Comparison of ENCODE assay signal across 9 mouse cellular contexts in genomic region chr4:130667686-130668085, GRCm38 (mm10). TPM values are rescaled to one million over a fixed set of nuclear protein-coding genes. Genes with fewer than 3 reads are reported as not detected.
DNase-seq lines count a peak whose midpoint lies in the region; ATAC-seq and TF ChIP-seq lines count a peak whose summit lies in the region.
"Had no signal": no experiment of that assay in that cellular context is flagged by ENCODE, and none has a peak within 500 bp of the region (broad histone marks: within the 10 kb centered on the region; RNA-seq: fewer than 3 reads in every experiment).

No protein-coding gene starts in this region.

- peaks cover 23% of the 10 kb centered on the region for H3K36me3 ChIP-seq in heart, embryonic 15.5 days
- H3K36me3 ChIP-seq in midbrain, embryonic 13.5 days, result peaks cover 35% of the 10 kb centered on the region
- H3K36me3 ChIP-seq in midbrain, embryonic 10.5 days, result peaks cover 64% of the 10 kb centered on the region
- H3K36me3 ChIP-seq in forebrain, embryonic 14.5 days (ENCODE audit: control insufficient read depth, insufficient read depth, low read length), result peaks cover 34% of the 10 kb centered on the region
- peaks cover 18% of the 10 kb centered on the region for H3K36me3 ChIP-seq in myocyte (ENCODE audit: control insufficient read depth, insufficient read depth)

- no peak for DNase-seq in heart, adult 9 months (ENCODE audit: low spot score in 2 of 2)
- DNase-seq in midbrain, embryonic 10.5 days (ENCODE audit: low spot score), result no peak
- DNase-seq in forebrain, embryonic 14.5 days (ENCODE audit: low spot score), result no peak
- DNase-seq in layer of hippocampus, adult 9-11 months, result no peak
- DNase-seq in adrenal gland, adult 18-20 months (ENCODE audit: low spot score in 2 of 2), result no peak

- WGBS in heart, embryonic 15.5 days, result 59% methylated on average over 2 of the region's 2 CpGs
- WGBS in midbrain, embryonic 13.5 days, result 88% methylated on average over 2 of the region's 2 CpGs
- WGBS in midbrain, embryonic 10.5 days, result 82% methylated on average over 2 of the region's 2 CpGs
- 72% methylated on average over 2 of the region's 2 CpGs for WGBS in forebrain, embryonic 14.5 days

- peaks cover 94% of the 10 kb centered on the region for H3K79me2 ChIP-seq in myocyte (ENCODE audit: control insufficient read depth, insufficient read depth)

- H3K4me1 ChIP-seq in heart, embryonic 15.5 days (replicated peaks), result peaks cover 48% of the 10 kb centered on the region
- peaks cover 61% of the 10 kb centered on the region for H3K4me1 ChIP-seq in midbrain, embryonic 13.5 days (replicated peaks)
- peaks cover 37% of the 10 kb centered on the region for H3K4me1 ChIP-seq in midbrain, embryonic 10.5 days
- H3K4me1 ChIP-seq in forebrain, embryonic 14.5 days (ENCODE audit: control insufficient read depth, insufficient read depth, low read length), result peaks cover 20% of the 10 kb centered on the region

- H3K27ac ChIP-seq in heart, embryonic 15.5 days, result no peak overlapping the region
- no peak overlapping the region for H3K27ac ChIP-seq in midbrain, embryonic 13.5 days
- H3K27ac ChIP-seq in midbrain, embryonic 10.5 days (replicated peaks), result no peak overlapping the region
- no peak overlapping the region for H3K27ac ChIP-seq in forebrain, embryonic 14.5 days (ENCODE audit: low read depth, low read length)

- TF ChIP-seq POLR2A in myocyte (IDR thresholded peaks at IDR 0.05; ENCODE audit: insufficient read length, low read depth), result no peak

- no peak overlapping the region for H3K4me3 ChIP-seq in heart, embryonic 15.5 days
- H3K4me3 ChIP-seq in midbrain, embryonic 13.5 days (replicated peaks), result no peak overlapping the region
- H3K4me3 ChIP-seq in midbrain, embryonic 10.5 days, result no peak overlapping the region
- H3K4me3 ChIP-seq in forebrain, embryonic 14.5 days (ENCODE audit: low read depth, low read length), result no peak overlapping the region
- no peak overlapping the region for H3K4me3 ChIP-seq in myocyte
- H3K4me3 ChIP-seq: megakaryocyte, embryonic 14.5 days had no signal

- no peak overlapping the region for H3ac ChIP-seq in myocyte (ENCODE audit: control insufficient read depth, insufficient read length)

- 0 out of 2 replicates have a peak overlapping the region, but pooled peaks have one; percentile 1 for H3K4me2 ChIP-seq in heart, embryonic 15.5 days
- H3K4me2 ChIP-seq in midbrain, embryonic 13.5 days (replicated peaks), result peak overlapping the region; percentile 7; the same call in 1 of the 2 replicates
- H3K4me2 ChIP-seq in forebrain, embryonic 14.5 days (ENCODE audit: low read length), result peak overlapping the region; percentile 16; the same call in 1 of the 2 replicates
- peak overlapping the region; percentile 37 for H3K4me2 ChIP-seq in myocyte (ENCODE audit: low read depth)

- no peak for ATAC-seq in heart, embryonic 15.5 days (replicated peaks; ENCODE audit: insufficient number of reproducible peaks, insufficient read depth, low FRiP score, low read depth)
- no peak for ATAC-seq in midbrain, embryonic 13.5 days
- ATAC-seq in forebrain, embryonic 14.5 days, result no peak

- H3K9me3 ChIP-seq in heart, embryonic 15.5 days (replicated peaks), result no peaks in the 10 kb centered on the region
- H3K9me3 ChIP-seq in midbrain, embryonic 13.5 days, result no peaks in the 10 kb centered on the region
- H3K9me3 ChIP-seq in midbrain, embryonic 10.5 days (replicated peaks), result no peaks in the 10 kb centered on the region
- H3K9me3 ChIP-seq in forebrain, embryonic 14.5 days (replicated peaks; ENCODE audit: control insufficient read depth, low read length), result no peaks in the 10 kb centered on the region
- H3K9me3 ChIP-seq: megakaryocyte, embryonic 14.5 days had no signal

- no peaks in the 10 kb centered on the region for H3K27me3 ChIP-seq in heart, embryonic 15.5 days
- no peaks in the 10 kb centered on the region for H3K27me3 ChIP-seq in midbrain, embryonic 13.5 days
- H3K27me3 ChIP-seq in midbrain, embryonic 10.5 days (ENCODE audit: low read depth, poor library complexity, severe bottlenecking), result no peaks in the 10 kb centered on the region
- no peaks in the 10 kb centered on the region for H3K27me3 ChIP-seq in forebrain, embryonic 14.5 days (replicated peaks; ENCODE audit: control insufficient read depth, insufficient read depth, low read length)
- H3K27me3 ChIP-seq in myocyte (ENCODE audit: control insufficient read depth, insufficient read depth, insufficient read length), result no peaks in the 10 kb centered on the region
- H3K27me3 ChIP-seq: megakaryocyte, embryonic 14.5 days had no signal

- H3K9ac ChIP-seq in heart, embryonic 15.5 days, result no peak overlapping the region
- H3K9ac ChIP-seq in midbrain, embryonic 13.5 days (replicated peaks), result no peak overlapping the region
- H3K9ac ChIP-seq in forebrain, embryonic 14.5 days (ENCODE audit: low read length), result no peak overlapping the region

TF ChIP-seq in myocyte, 11 proteins besides CTCF, POLR2A, EP300 and RAD21:
- no peak for TF ChIP-seq E2F4 (IDR thresholded peaks at IDR 0.05; ENCODE audit: insufficient read depth)

RNA-seq across cellular contexts. Expression of gene Pum1, which starts 4.6 kb away (rescaled TPM):
- polyA plus RNA-seq in heart, embryonic 15.5 days (2015; fragmentation: Nextera tagmentation; extraction: Ambion mirVana), result 46.8 and 57.9 TPM in 2 replicates
- 120 TPM in 2 replicates for polyA plus RNA-seq in midbrain, embryonic 13.5 days (2015; fragmentation: Nextera tagmentation; extraction: Ambion mirVana)
- 117 and 126 TPM in 2 replicates for polyA plus RNA-seq in midbrain, embryonic 10.5 days (2016; fragmentation: Nextera tagmentation; extraction: Ambion mirVana)
- 91.6 and 116 TPM in 2 replicates for polyA plus RNA-seq in forebrain, embryonic 14.5 days (2014; fragmentation: Nextera tagmentation; extraction: Ambion mirVana)
- 28.2 TPM for polyA plus RNA-seq in myocyte (2012; fragmentation: generic; extraction: Trizol)
- 10 to 100 TPM; 68.9 to 79.0 TPM for total RNA-seq in adrenal gland, adult 18-20 months (2021)
